Mouse (Mus musculus) megakaryocyte progenitor cell, adult 5-6 weeks (primary cell): ENCODE data around the gene Cdk2ap1. TPM values are rescaled to one million over a fixed set of nuclear protein-coding genes. Genes with fewer than 3 reads are reported as not detected.

Source experiments
- ATAC-seq: replicated peaks from 2 replicates; pipeline ENCODE4 v1.8.0; 2016; ENCODE audit warnings: mild to moderate bottlenecking, moderate TSS enrichment, inconsistent platforms; ENCODE audit not compliant: poor library complexity
- total RNA-seq, 2 experiments: library from RNA; stranded (forward) in 1 of 2; stranded (reverse) in 1 of 2; fragments of 157-497, 149-512 nt in 1 of 2; fragments of 200-1000 nt in 1 of 2; gene quantifications; 2 replicates each; pipeline versions ENCODE4 v1.2.3 to v1.2.4; 2015 to 2017

Cdk2ap1 gene
- total RNA-seq, 2 experiments from 2014 or later = 218 to 268 TPM

- peak; percentile 61; the same call in 1 of the 2 replicates for ATAC-seq
Observed at GRCm38 (mm10) chr5:124299307-124299706, 63.6 kb downstream of the Cdk2ap1 start.

- no peak for ATAC-seq
Observed at GRCm38 (mm10) chr5:124296475-124296874, 66.4 kb downstream of the Cdk2ap1 start.

Other genes starting within 250 kb of the Cdk2ap1 start
- gene Arl6ip4, start 247.0 kb downstream of the Cdk2ap1 start, total RNA-seq (2015) = 70.6 and 80.7 TPM in 2 replicates
- gene Arl6ip4, start 247.0 kb downstream of the Cdk2ap1 start, total RNA-seq (2017) = 114 and 139 TPM in 2 replicates
- 6.0 and 7.5 TPM in 2 replicates for gene Pitpnm2, start 113.3 kb downstream of the Cdk2ap1 start, total RNA-seq (2015)
- 2.5 and 3.1 TPM in 2 replicates for gene Pitpnm2, start 113.3 kb downstream of the Cdk2ap1 start, total RNA-seq (2017)
- gene Mphosph9, start 35.1 kb downstream of the Cdk2ap1 start, total RNA-seq (2015) = 16.6 and 18.3 TPM in 2 replicates
- 18.9 and 25.2 TPM in 2 replicates for gene Mphosph9, start 35.1 kb downstream of the Cdk2ap1 start, total RNA-seq (2017)
- gene 2810006K23Rik, start 35.0 kb downstream of the Cdk2ap1 start, total RNA-seq (2015) = 12.8 and 15.7 TPM in 2 replicates
- gene 2810006K23Rik, start 35.0 kb downstream of the Cdk2ap1 start, total RNA-seq (2017) = 18.9 and 22.1 TPM in 2 replicates
- 94.8 and 95.7 TPM in 2 replicates for gene Sbno1, start 62.9 kb upstream of the Cdk2ap1 start, total RNA-seq (2015)
- 162 and 219 TPM in 2 replicates for gene Sbno1, start 62.9 kb upstream of the Cdk2ap1 start, total RNA-seq (2017)
- gene Kmt5a, start 76.8 kb upstream of the Cdk2ap1 start, total RNA-seq (2015) = 285 and 312 TPM in 2 replicates
- 134 and 164 TPM in 2 replicates for gene Kmt5a, start 76.8 kb upstream of the Cdk2ap1 start, total RNA-seq (2017)
- gene Rilpl2, start 115.3 kb upstream of the Cdk2ap1 start, total RNA-seq (2015) = 49.0 and 63.6 TPM in 2 replicates
- 45.2 and 50.1 TPM in 2 replicates for gene Rilpl2, start 115.3 kb upstream of the Cdk2ap1 start, total RNA-seq (2017)
- 2.8 and 6.4 TPM in 2 replicates for gene Snrnp35, start 120.1 kb upstream of the Cdk2ap1 start, total RNA-seq (2015)
- 5.4 and 9.0 TPM in 2 replicates for gene Snrnp35, start 120.1 kb upstream of the Cdk2ap1 start, total RNA-seq (2017)
- gene Rilpl1, start 168.3 kb upstream of the Cdk2ap1 start, total RNA-seq (2015) = 0.54 TPM in 1 of 2 replicates, not detected in the other
- 0.21 and 0.61 TPM in 2 replicates for gene Rilpl1, start 168.3 kb upstream of the Cdk2ap1 start, total RNA-seq (2017)
- gene Tmed2, start 177.6 kb upstream of the Cdk2ap1 start, total RNA-seq (2015) = 851 and 960 TPM in 2 replicates
- gene Tmed2, start 177.6 kb upstream of the Cdk2ap1 start, total RNA-seq (2017) = 795 and 1,001 TPM in 2 replicates
- 13.7 and 15.3 TPM in 2 replicates for gene Ddx55, start 189.8 kb upstream of the Cdk2ap1 start, total RNA-seq (2015)
- 15.2 and 15.7 TPM in 2 replicates for gene Ddx55, start 189.8 kb upstream of the Cdk2ap1 start, total RNA-seq (2017)
- 45.9 and 53.7 TPM in 2 replicates for gene Eif2b1, start 216.0 kb upstream of the Cdk2ap1 start, total RNA-seq (2015)
- 26.1 and 40.1 TPM in 2 replicates for gene Eif2b1, start 216.0 kb upstream of the Cdk2ap1 start, total RNA-seq (2017)
- gene Gtf2h3, start 216.1 kb upstream of the Cdk2ap1 start, total RNA-seq (2015) = 13.8 and 16.2 TPM in 2 replicates
- 29.7 and 37.5 TPM in 2 replicates for gene Gtf2h3, start 216.1 kb upstream of the Cdk2ap1 start, total RNA-seq (2017)